Mouse (Mus musculus): ENCODE measurements around the gene Rusc1. TPM values are rescaled to one million over a fixed set of nuclear protein-coding genes. Genes with fewer than 3 reads are reported as not detected.

Gene Rusc1
- polyA plus RNA-seq, 1 experiment, result 45.2 TPM

DNA sequence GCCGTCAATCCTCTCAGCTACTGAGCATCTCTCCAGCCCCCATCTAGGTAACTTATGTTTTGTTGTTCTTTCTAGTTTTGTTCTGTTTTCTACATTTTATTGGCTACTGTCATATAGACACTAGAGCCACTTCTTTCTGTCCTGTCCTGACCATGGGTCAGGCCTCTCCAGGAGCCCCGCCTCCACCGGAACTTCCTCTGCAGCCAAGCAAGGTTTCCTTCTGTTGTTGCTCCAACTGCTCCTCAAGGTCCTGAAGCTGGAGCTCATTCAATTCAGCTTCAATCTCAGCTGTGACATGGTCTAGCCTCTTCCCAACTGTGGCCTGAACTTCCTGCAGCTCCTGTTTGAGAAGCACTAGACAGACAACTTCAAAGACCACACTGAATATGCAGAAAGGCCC, 36.8 kb upstream of the Rusc1 start:
- Histone ChIP-seq H3K4me3 (ENCODE audit: low read depth, low read length) (no peak overlapping the region), H3K36me3 (ENCODE audit: control insufficient read depth, insufficient read depth, low read length) (no peaks in the 10 kb centered on the region), H3K4me1 (ENCODE audit: control insufficient read depth, insufficient read depth, insufficient read length, low read length) (peaks cover 24% of the 10 kb centered on the region), H3K27ac (ENCODE audit: insufficient read depth, low read depth, low read length) (no peak overlapping the region), H3K27me3 (ENCODE audit: control insufficient read depth, insufficient read depth, low read length) (no peaks in the 10 kb centered on the region)
- TF ChIP-seq CTCF (IDR thresholded peaks at IDR 0.05; ENCODE audit: extremely low read depth, insufficient read length, insufficient replicate concordance, low read depth, low read length) (no peak), POLR2A (IDR thresholded peaks at IDR 0.05; ENCODE audit: low read depth, low read length) (no peak)
- WGBS, result 86% methylated on average over 3 of the region's 3 CpGs

GRCm38 (mm10) chr3:89125981-89126380, 32.9 kb upstream of the Rusc1 start:
- Histone ChIP-seq H3K4me3 (ENCODE audit: low read depth, low read length) (no peak overlapping the region), H3K27me3 (ENCODE audit: control insufficient read depth, insufficient read depth, low read length) (no peaks in the 10 kb centered on the region), H3K36me3 (ENCODE audit: control insufficient read depth, insufficient read depth, low read length) (no peaks in the 10 kb centered on the region), H3K27ac (ENCODE audit: insufficient read depth, low read depth, low read length) (no peak overlapping the region), H3K4me1 (ENCODE audit: control insufficient read depth, insufficient read depth, insufficient read length, low read length) (no peaks in the 10 kb centered on the region)
- TF ChIP-seq POLR2A (IDR thresholded peaks at IDR 0.05; ENCODE audit: low read depth, low read length) (no peak), CTCF (IDR thresholded peaks at IDR 0.05; ENCODE audit: extremely low read depth, insufficient read length, insufficient replicate concordance, low read depth, low read length) (no peak)
- 95% methylated on average over 3 of the region's 3 CpGs for WGBS

DNA sequence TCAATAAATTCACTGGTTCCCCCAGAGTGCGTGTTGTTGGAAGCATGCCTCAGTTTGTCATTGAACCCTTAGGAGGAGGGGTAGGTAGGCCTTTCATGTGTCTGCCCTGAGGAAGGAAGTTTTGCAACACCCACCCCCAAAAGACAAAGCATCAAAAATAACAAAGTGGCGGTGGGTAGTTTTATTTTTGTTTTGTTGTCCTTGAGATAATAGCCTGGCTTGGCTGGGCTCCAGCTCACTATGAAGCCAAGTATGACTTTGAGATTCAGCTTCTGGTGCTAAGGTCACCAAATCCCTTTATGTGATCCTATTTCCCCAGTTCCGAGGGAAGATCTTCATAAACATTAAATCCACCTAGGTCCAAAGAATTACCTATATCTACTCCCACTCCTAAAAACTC, 31.1 kb upstream of the Rusc1 start:
- TF ChIP-seq CTCF (IDR thresholded peaks at IDR 0.05; ENCODE audit: extremely low read depth, insufficient read length, insufficient replicate concordance, low read depth, low read length), result no peak
- no peak for TF ChIP-seq POLR2A (IDR thresholded peaks at IDR 0.05; ENCODE audit: low read depth, low read length)
- Histone ChIP-seq H3K36me3 (ENCODE audit: control insufficient read depth, insufficient read depth, low read length) (no peaks in the 10 kb centered on the region), H3K27ac (ENCODE audit: insufficient read depth, low read depth, low read length) (no peak overlapping the region), H3K4me3 (ENCODE audit: low read depth, low read length) (no peak overlapping the region), H3K27me3 (ENCODE audit: control insufficient read depth, insufficient read depth, low read length) (no peaks in the 10 kb centered on the region), H3K4me1 (ENCODE audit: control insufficient read depth, insufficient read depth, insufficient read length, low read length) (no peaks in the 10 kb centered on the region)
- 60% methylated on average over 3 of the region's 3 CpGs for WGBS

GRCm38 (mm10) chr3:89123313-89123712, 30.2 kb upstream of the Rusc1 start:
- H3K27me3 ChIP-seq (ENCODE audit: control insufficient read depth, insufficient read depth, low read length), result no peaks in the 10 kb centered on the region
- no peaks in the 10 kb centered on the region for H3K4me1 ChIP-seq (ENCODE audit: control insufficient read depth, insufficient read depth, insufficient read length, low read length)
- no peaks in the 10 kb centered on the region for H3K36me3 ChIP-seq (ENCODE audit: control insufficient read depth, insufficient read depth, low read length)
- 60% methylated on average over 2 of the region's 2 CpGs for WGBS
- no peak for TF ChIP-seq POLR2A (IDR thresholded peaks at IDR 0.05; ENCODE audit: low read depth, low read length)
- TF ChIP-seq CTCF (IDR thresholded peaks at IDR 0.05; ENCODE audit: extremely low read depth, insufficient read length, insufficient replicate concordance, low read depth, low read length), result no peak
- no peak overlapping the region for H3K27ac ChIP-seq (ENCODE audit: insufficient read depth, low read depth, low read length)
- no peak overlapping the region for H3K4me3 ChIP-seq (ENCODE audit: low read depth, low read length)

GRCm38 (mm10) chr3:89115522-89115921, 22.4 kb upstream of the Rusc1 start:
- peak; percentile 40; the same call in 1 of the 2 replicates for TF ChIP-seq CTCF (IDR thresholded peaks at IDR 0.05; ENCODE audit: extremely low read depth, insufficient read length, insufficient replicate concordance, low read depth, low read length)
- TF ChIP-seq POLR2A (IDR thresholded peaks at IDR 0.05; ENCODE audit: low read depth, low read length), result no peak
- Histone ChIP-seq H3K36me3 (ENCODE audit: control insufficient read depth, insufficient read depth, low read length) (no peaks in the 10 kb centered on the region), H3K4me3 (ENCODE audit: low read depth, low read length) (no peak overlapping the region), H3K4me1 (ENCODE audit: control insufficient read depth, insufficient read depth, insufficient read length, low read length) (peaks cover 2% of the 10 kb centered on the region; the same call in 1 of the 2 replicates), H3K27ac (ENCODE audit: insufficient read depth, low read depth, low read length) (no peak overlapping the region), H3K27me3 (ENCODE audit: control insufficient read depth, insufficient read depth, low read length) (no peaks in the 10 kb centered on the region; the same call in 1 of the 2 replicates)
- WGBS, result 0% methylated on average over 2 of the region's 2 CpGs

GRCm38 (mm10) chr3:89113058-89113457, 19.9 kb upstream of the Rusc1 start:
- WGBS, result 39% methylated on average over 4 of the region's 4 CpGs
- TF ChIP-seq CTCF (IDR thresholded peaks at IDR 0.05; ENCODE audit: extremely low read depth, insufficient read length, insufficient replicate concordance, low read depth, low read length) (no peak), POLR2A (IDR thresholded peaks at IDR 0.05; ENCODE audit: low read depth, low read length) (no peak; the same call in 1 of the 2 replicates)
- Histone ChIP-seq H3K27ac (ENCODE audit: insufficient read depth, low read depth, low read length) (peak overlapping the region; percentile 16; the same call in 1 of the 2 replicates), H3K4me3 (ENCODE audit: low read depth, low read length) (no peak overlapping the region), H3K4me1 (ENCODE audit: control insufficient read depth, insufficient read depth, insufficient read length, low read length) (peaks cover 2% of the 10 kb centered on the region; the same call in 1 of the 2 replicates), H3K36me3 (ENCODE audit: control insufficient read depth, insufficient read depth, low read length) (no peaks in the 10 kb centered on the region), H3K27me3 (ENCODE audit: control insufficient read depth, insufficient read depth, low read length) (no peaks in the 10 kb centered on the region; the same call in 1 of the 2 replicates)

DNA sequence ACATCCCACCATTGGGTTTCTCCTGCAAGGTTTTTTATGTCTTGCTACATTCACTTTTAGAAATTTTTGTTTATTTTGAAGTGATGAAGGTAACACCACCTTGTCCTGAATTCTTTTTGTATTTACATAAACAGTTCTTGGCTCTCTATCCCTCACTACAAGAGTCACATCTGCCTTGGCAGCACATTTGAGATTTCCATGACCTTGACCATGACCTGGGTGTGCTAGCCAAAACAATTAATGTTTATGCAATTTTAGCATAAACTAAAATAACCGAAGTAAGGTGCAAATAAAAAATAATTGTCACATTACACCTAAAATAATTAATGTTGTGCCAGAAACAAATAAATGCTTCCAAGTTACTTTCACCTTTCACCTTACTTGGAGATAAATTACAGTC, 15.0 kb upstream of the Rusc1 start:
- WGBS, result 53% methylated on average over 1 of the region's 1 CpGs
- TF ChIP-seq CTCF (IDR thresholded peaks at IDR 0.05; ENCODE audit: extremely low read depth, insufficient read length, insufficient replicate concordance, low read depth, low read length) (no peak), POLR2A (IDR thresholded peaks at IDR 0.05; ENCODE audit: low read depth, low read length) (no peak)
- no peaks in the 10 kb centered on the region for H3K27me3 ChIP-seq (ENCODE audit: control insufficient read depth, insufficient read depth, low read length)

More for the DNA sequence above, 15.0 kb upstream of the Rusc1 start:
- H3K4me1 ChIP-seq (ENCODE audit: control insufficient read depth, insufficient read depth, insufficient read length, low read length), result peaks cover under 1% of the 10 kb centered on the region; the same call in 1 of the 2 replicates
- H3K36me3 ChIP-seq (ENCODE audit: control insufficient read depth, insufficient read depth, low read length), result no peaks in the 10 kb centered on the region
- H3K27ac ChIP-seq (ENCODE audit: insufficient read depth, low read depth, low read length), result no peak overlapping the region
- no peak overlapping the region for H3K4me3 ChIP-seq (ENCODE audit: low read depth, low read length)
